Mouse (Mus musculus): Measurements from ENCODE around the gene Sap18b. TPM values are rescaled to one million over a fixed set of nuclear protein-coding genes. Genes with fewer than 3 reads are reported as not detected.

Sap18b gene
- polyA plus RNA-seq, 1 experiment from 2014 or later, result 219 TPM

GRCm38 (mm10) chr8:95835891-95836290, 10.7 kb downstream of the Sap18b start:
- no peaks in the 10 kb centered on the region for H3K27me3 ChIP-seq (replicated peaks; ENCODE audit: control insufficient read depth, insufficient read depth, low read length)
- no peak overlapping the region for H3K4me2 ChIP-seq (ENCODE audit: low read length)
- 76% methylated on average over 4 of the region's 4 CpGs for WGBS
- peaks cover 9% of the 10 kb centered on the region for H3K36me3 ChIP-seq (ENCODE audit: control insufficient read depth, insufficient read depth)
- no peak overlapping the region for H3K27ac ChIP-seq (ENCODE audit: low read length)
- H3K9ac ChIP-seq (replicated peaks; ENCODE audit: low read depth, low read length), result no peak overlapping the region
- no peaks in the 10 kb centered on the region for H3K9me3 ChIP-seq (ENCODE audit: control insufficient read depth, low read length)
- peaks cover 10% of the 10 kb centered on the region for H3K4me1 ChIP-seq (replicated peaks; ENCODE audit: control insufficient read depth, insufficient read depth, low read length)
- no peak overlapping the region for H3K4me3 ChIP-seq (replicated peaks; ENCODE audit: low read length)
- no peak for ATAC-seq

GRCm38 (mm10) chr8:95837266-95837665, 12.1 kb downstream of the Sap18b start:
- Histone ChIP-seq H3K4me2 (ENCODE audit: low read length) (no peak overlapping the region), H3K9me3 (ENCODE audit: control insufficient read depth, low read length) (no peaks in the 10 kb centered on the region), H3K9ac (replicated peaks; ENCODE audit: low read depth, low read length) (no peak overlapping the region), H3K27ac (ENCODE audit: low read length) (no peak overlapping the region), H3K36me3 (ENCODE audit: control insufficient read depth, insufficient read depth) (peaks cover 9% of the 10 kb centered on the region), H3K4me3 (replicated peaks; ENCODE audit: low read length) (no peak overlapping the region), H3K4me1 (replicated peaks; ENCODE audit: control insufficient read depth, insufficient read depth, low read length) (peaks cover 10% of the 10 kb centered on the region), H3K27me3 (replicated peaks; ENCODE audit: control insufficient read depth, insufficient read depth, low read length) (no peaks in the 10 kb centered on the region)
- ATAC-seq, result no peak
- WGBS, result 96% methylated on average over 10 of the region's 10 CpGs

- Histone ChIP-seq H3K27ac (ENCODE audit: low read length) (no peak overlapping the region), H3K36me3 (ENCODE audit: control insufficient read depth, insufficient read depth) (peaks cover 9% of the 10 kb centered on the region), H3K4me1 (replicated peaks; ENCODE audit: control insufficient read depth, insufficient read depth, low read length) (no peaks in the 10 kb centered on the region), H3K9ac (replicated peaks; ENCODE audit: low read depth, low read length) (no peak overlapping the region), H3K4me3 (replicated peaks; ENCODE audit: low read length) (no peak overlapping the region), H3K4me2 (ENCODE audit: low read length) (no peak overlapping the region), H3K9me3 (ENCODE audit: control insufficient read depth, low read length) (no peaks in the 10 kb centered on the region), H3K27me3 (replicated peaks; ENCODE audit: control insufficient read depth, insufficient read depth, low read length) (no peaks in the 10 kb centered on the region)
- WGBS, result 98% methylated on average over 4 of the region's 4 CpGs
- ATAC-seq, result no peak
These were observed 14.1 kb downstream of the Sap18b start for GRCm38 (mm10) chr8:95839289-95839688.

GRCm38 (mm10) chr8:95841436-95841835, 16.3 kb downstream of the Sap18b start:
- Histone ChIP-seq H3K4me2 (ENCODE audit: low read length) (no peak overlapping the region), H3K27me3 (replicated peaks; ENCODE audit: control insufficient read depth, insufficient read depth, low read length) (no peaks in the 10 kb centered on the region), H3K4me3 (replicated peaks; ENCODE audit: low read length) (no peak overlapping the region), H3K9ac (replicated peaks; ENCODE audit: low read depth, low read length) (no peak overlapping the region), H3K9me3 (ENCODE audit: control insufficient read depth, low read length) (no peaks in the 10 kb centered on the region), H3K27ac (ENCODE audit: low read length) (no peak overlapping the region), H3K4me1 (replicated peaks; ENCODE audit: control insufficient read depth, insufficient read depth, low read length) (no peaks in the 10 kb centered on the region), H3K36me3 (ENCODE audit: control insufficient read depth, insufficient read depth) (peaks cover 15% of the 10 kb centered on the region)
- 95% methylated on average over 15 of the region's 15 CpGs for WGBS
- no peak for ATAC-seq

GRCm38 (mm10) chr8:95843968-95844367, 18.8 kb downstream of the Sap18b start:
- Histone ChIP-seq H3K4me1 (replicated peaks; ENCODE audit: control insufficient read depth, insufficient read depth, low read length) (no peaks in the 10 kb centered on the region), H3K9me3 (ENCODE audit: control insufficient read depth, low read length) (no peaks in the 10 kb centered on the region), H3K4me3 (replicated peaks; ENCODE audit: low read length) (no peak overlapping the region), H3K36me3 (ENCODE audit: control insufficient read depth, insufficient read depth) (peaks cover 14% of the 10 kb centered on the region), H3K9ac (replicated peaks; ENCODE audit: low read depth, low read length) (no peak overlapping the region), H3K27me3 (replicated peaks; ENCODE audit: control insufficient read depth, insufficient read depth, low read length) (no peaks in the 10 kb centered on the region), H3K27ac (ENCODE audit: low read length) (no peak overlapping the region), H3K4me2 (ENCODE audit: low read length) (no peak overlapping the region)
- ATAC-seq, result no peak
- 93% methylated on average over 6 of the region's 6 CpGs for WGBS

- no peaks in the 10 kb centered on the region for H3K27me3 ChIP-seq (replicated peaks; ENCODE audit: control insufficient read depth, insufficient read depth, low read length)
- WGBS, result 88% methylated on average over 7 of the region's 7 CpGs
- H3K4me2 ChIP-seq (ENCODE audit: low read length), result no peak overlapping the region
- ATAC-seq, result no peak
- no peaks in the 10 kb centered on the region for H3K9me3 ChIP-seq (ENCODE audit: control insufficient read depth, low read length)
- no peak overlapping the region for H3K4me3 ChIP-seq (replicated peaks; ENCODE audit: low read length)
- peaks cover 11% of the 10 kb centered on the region for H3K36me3 ChIP-seq (ENCODE audit: control insufficient read depth, insufficient read depth)
- H3K9ac ChIP-seq (replicated peaks; ENCODE audit: low read depth, low read length), result no peak overlapping the region
- no peak overlapping the region for H3K27ac ChIP-seq (ENCODE audit: low read length)
- H3K4me1 ChIP-seq (replicated peaks; ENCODE audit: control insufficient read depth, insufficient read depth, low read length), result no peaks in the 10 kb centered on the region
These were observed 19.9 kb downstream of the Sap18b start for GRCm38 (mm10) chr8:95845026-95845425.

- no peak for ATAC-seq
- H3K27me3 ChIP-seq (replicated peaks; ENCODE audit: control insufficient read depth, insufficient read depth, low read length), result no peaks in the 10 kb centered on the region
- peaks cover 7% of the 10 kb centered on the region; the same call in 1 of the 2 replicates for H3K36me3 ChIP-seq (ENCODE audit: control insufficient read depth, insufficient read depth)
- no peak overlapping the region for H3K27ac ChIP-seq (ENCODE audit: low read length)
- H3K4me3 ChIP-seq (replicated peaks; ENCODE audit: low read length), result no peak overlapping the region
- H3K4me1 ChIP-seq (replicated peaks; ENCODE audit: control insufficient read depth, insufficient read depth, low read length), result peaks cover 10% of the 10 kb centered on the region
- 84% methylated on average over 24 of the region's 24 CpGs for WGBS
- no peak overlapping the region for H3K9ac ChIP-seq (replicated peaks; ENCODE audit: low read depth, low read length)
- H3K4me2 ChIP-seq (ENCODE audit: low read length), result no peak overlapping the region
- no peaks in the 10 kb centered on the region for H3K9me3 ChIP-seq (ENCODE audit: control insufficient read depth, low read length)
These were observed 23.0 kb downstream of the Sap18b start for GRCm38 (mm10) chr8:95848061-95848551.

- no peaks in the 10 kb centered on the region for H3K9me3 ChIP-seq (ENCODE audit: control insufficient read depth, low read length)
- no peaks in the 10 kb centered on the region for H3K27me3 ChIP-seq (replicated peaks; ENCODE audit: control insufficient read depth, insufficient read depth, low read length)
- H3K9ac ChIP-seq (replicated peaks; ENCODE audit: low read depth, low read length), result no peak overlapping the region
- WGBS, result 93% methylated on average over 19 of the region's 19 CpGs
- H3K27ac ChIP-seq (ENCODE audit: low read length), result no peak overlapping the region
- peaks cover 7% of the 10 kb centered on the region; the same call in 1 of the 2 replicates for H3K36me3 ChIP-seq (ENCODE audit: control insufficient read depth, insufficient read depth)
- no peak overlapping the region for H3K4me2 ChIP-seq (ENCODE audit: low read length)
- no peak for ATAC-seq
- no peak overlapping the region for H3K4me3 ChIP-seq (replicated peaks; ENCODE audit: low read length)
- peaks cover 10% of the 10 kb centered on the region for H3K4me1 ChIP-seq (replicated peaks; ENCODE audit: control insufficient read depth, insufficient read depth, low read length)
These were observed 23.8 kb downstream of the Sap18b start for GRCm38 (mm10) chr8:95848734-95849464.

GRCm38 (mm10) chr8:95850326-95850725, 25.2 kb downstream of the Sap18b start:
- no peak overlapping the region for H3K4me2 ChIP-seq (ENCODE audit: low read length)
- no peak overlapping the region for H3K4me3 ChIP-seq (replicated peaks; ENCODE audit: low read length)
- no peaks in the 10 kb centered on the region for H3K27me3 ChIP-seq (replicated peaks; ENCODE audit: control insufficient read depth, insufficient read depth, low read length)
- no peak overlapping the region for H3K27ac ChIP-seq (ENCODE audit: low read length)
- peaks cover 7% of the 10 kb centered on the region; the same call in 1 of the 2 replicates for H3K36me3 ChIP-seq (ENCODE audit: control insufficient read depth, insufficient read depth)
- no peaks in the 10 kb centered on the region for H3K9me3 ChIP-seq (ENCODE audit: control insufficient read depth, low read length)
- H3K9ac ChIP-seq (replicated peaks; ENCODE audit: low read depth, low read length), result no peak overlapping the region
- peaks cover 10% of the 10 kb centered on the region for H3K4me1 ChIP-seq (replicated peaks; ENCODE audit: control insufficient read depth, insufficient read depth, low read length)
- ATAC-seq, result no peak
- WGBS, result 97% methylated on average over 2 of the region's 2 CpGs
